Mouse (Mus musculus) liver, embryonic 15.5 days (tissue): ENCODE measurements around the gene Abraxas2. TPM values are rescaled to one million over a fixed set of nuclear protein-coding genes. Genes with fewer than 3 reads are reported as not detected.

Experiments used
- ATAC-seq: fragments of 200-750 bp; cut with Nextera tagmentation; 2 replicates; pipeline ENCODE4 v1.8.0; 2017; ENCODE audit warnings: moderate number of reproducible peaks, mild to moderate bottlenecking, moderate library complexity; ENCODE audit not compliant: insufficient read depth
- H3K27ac ChIP-seq: fragments of 300-500 bp; sonication (generic); replicated peaks from 2 replicates; pipeline ENCODE4 v1.5.1; 2015; ENCODE audit warnings: mild to moderate bottlenecking, inconsistent platforms
- H3K27me3 ChIP-seq: fragments of 300-500 bp; sonication (generic); 2 replicates; pipeline ENCODE4 v1.6.1; 2015; ENCODE audit warnings: mild to moderate bottlenecking, inconsistent platforms
- H3K36me3 ChIP-seq: fragments of 300-500 bp; sonication (generic); replicated peaks from 2 replicates; pipeline ENCODE4 v1.6.1; 2015; ENCODE audit warnings: moderate library complexity, mild to moderate bottlenecking, inconsistent platforms
- H3K4me1 ChIP-seq: fragments of 300-500 bp; sonication (generic); replicated peaks from 2 replicates; pipeline ENCODE4 v1.6.1; 2015; ENCODE audit warnings: inconsistent platforms
- H3K4me2 ChIP-seq: fragments of 300-500 bp; sonication (generic); 2 replicates; pipeline ENCODE4 v1.6.1; 2015; ENCODE audit warnings: moderate library complexity, mild to moderate bottlenecking, inconsistent platforms
- H3K4me3 ChIP-seq: fragments of 300-500 bp; sonication (generic); replicated peaks from 2 replicates; pipeline ENCODE4 v1.5.1; 2015; ENCODE audit warnings: mild to moderate bottlenecking, inconsistent platforms
- H3K9ac ChIP-seq: fragments of 300-500 bp; sonication (generic); 2 replicates; pipeline ENCODE4 v1.6.1; 2015; ENCODE audit warnings: moderate library complexity, mild to moderate bottlenecking, inconsistent platforms
- H3K9me3 ChIP-seq: fragments of 300-500 bp; sonication (generic); replicated peaks from 2 replicates; pipeline ENCODE4 v1.6.1; 2016; ENCODE audit warnings: inconsistent platforms
- WGBS: fragments of 180-500 bp; shearing (Covaris S2); methylation state at CpG from one replicate; pipeline ENCODE4 v1.1.7; 2015; ENCODE audit warnings: mixed read lengths; ENCODE audit not compliant: insufficient replicate concordance; 5-methylcytosine and 5-hydroxymethylcytosine counted together
- polyA plus RNA-seq: library from polyadenylated mRNA; unstranded; fragments of >200 nt; fragmentation: Nextera tagmentation; extraction: Ambion mirVana; gene quantifications from 2 replicates; pipeline ENCODE4 v1.2.1, GENCODE M21; 2015

Gene Abraxas2
- 11.9 and 13.9 TPM in 2 replicates for polyA plus RNA-seq

DNA sequence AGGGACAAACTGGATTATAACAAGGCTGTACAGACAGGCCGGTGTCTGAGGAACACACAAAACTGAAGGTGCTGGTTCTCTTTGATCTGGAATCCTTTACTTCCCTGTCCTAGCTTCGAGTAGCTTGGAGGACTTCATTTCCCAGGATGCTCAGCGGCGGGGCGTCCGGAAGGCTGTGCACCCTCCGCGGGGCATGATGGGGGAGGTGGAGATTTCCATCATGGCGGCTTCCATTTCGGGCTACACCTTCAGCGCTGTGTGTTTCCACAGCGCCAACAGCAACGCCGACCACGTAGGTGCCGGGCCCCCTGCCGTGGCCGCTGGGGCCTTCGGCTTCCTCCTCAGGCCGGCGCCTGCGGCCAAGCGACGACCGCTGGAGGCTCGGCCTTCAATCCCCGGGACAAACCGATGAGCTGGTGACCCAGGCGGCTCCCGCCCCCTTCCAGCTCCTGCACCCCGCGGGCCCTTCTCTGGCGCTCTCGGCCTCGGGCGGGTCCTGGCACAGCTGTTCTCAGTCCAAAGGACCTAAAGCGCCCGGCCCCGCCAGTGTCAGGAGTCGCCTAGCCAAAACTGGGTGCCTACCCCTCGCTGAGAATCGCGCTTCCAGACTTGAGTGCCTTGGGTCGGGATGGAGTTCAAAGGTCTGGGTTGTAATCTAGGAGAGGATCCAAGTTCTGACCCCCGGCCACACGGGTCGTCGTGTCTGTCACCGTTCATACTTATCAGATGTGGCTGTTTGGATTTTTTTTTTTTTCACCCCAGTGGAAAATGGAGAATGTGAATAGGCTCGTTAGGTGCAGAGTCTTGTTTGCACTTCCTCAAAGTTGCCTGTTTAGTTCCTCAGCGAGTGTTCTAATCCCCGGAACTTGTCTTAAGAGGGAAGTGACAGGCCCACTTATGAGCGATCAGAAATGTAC lies at the start of gene Abraxas2:
Gene Abraxas2, plus strand, starts transcription at position 184 of the 917 bp plus-strand sequence.
- peak within 1 kb of the TSS; percentile 89 for H3K27ac ChIP-seq

GRCm38 (mm10) chr7:132809721-132810120 lies 49.3 kb upstream of the Abraxas2 start:
- H3K9me3 ChIP-seq, result no peaks in the 10 kb centered on the region
- peak overlapping the region; percentile 45 for H3K4me2 ChIP-seq
- H3K27ac ChIP-seq, result peak overlapping the region; percentile 59; the same call in 1 of the 2 replicates
- no peak overlapping the region for H3K4me3 ChIP-seq
- no peaks in the 10 kb centered on the region for H3K36me3 ChIP-seq
- 51% methylated on average over 6 of the region's 6 CpGs for WGBS
- H3K27me3 ChIP-seq, result peaks cover 17% of the 10 kb centered on the region
- peaks cover 96% of the 10 kb centered on the region for H3K4me1 ChIP-seq
- ATAC-seq, result no peak
- no peak overlapping the region for H3K9ac ChIP-seq

More for the DNA sequence above, at the start of gene Abraxas2:
- peak; percentile 96 for ATAC-seq
- no peaks in the 10 kb centered on the region for H3K36me3 ChIP-seq
- no peaks in the 10 kb centered on the region for H3K27me3 ChIP-seq
- H3K9me3 ChIP-seq, result no peaks in the 10 kb centered on the region
- peak within 1 kb of the TSS; percentile 87 for H3K4me3 ChIP-seq
- H3K4me2 ChIP-seq, result peak within 1 kb of the TSS; percentile 83
- under 1% methylated on average over 53 of the region's 53 CpGs for WGBS
- H3K4me1 ChIP-seq, result peaks cover 35% of the 10 kb centered on the region
- H3K9ac ChIP-seq, result peak within 1 kb of the TSS; percentile 87

GRCm38 (mm10) chr7:132810368-132810767 lies 48.7 kb upstream of the Abraxas2 start:
- H3K27ac ChIP-seq, result peak overlapping the region; percentile 59
- H3K9ac ChIP-seq, result no peak overlapping the region
- peaks cover 89% of the 10 kb centered on the region for H3K4me1 ChIP-seq
- H3K4me3 ChIP-seq, result no peak overlapping the region
- peaks cover 22% of the 10 kb centered on the region for H3K27me3 ChIP-seq
- no peaks in the 10 kb centered on the region for H3K36me3 ChIP-seq
- H3K9me3 ChIP-seq, result no peaks in the 10 kb centered on the region
- no peak for ATAC-seq
- 0 out of 2 replicates have a peak overlapping the region, but pooled peaks have one; percentile 99 for H3K4me2 ChIP-seq
- 45% methylated on average over 6 of the region's 6 CpGs for WGBS

DNA sequence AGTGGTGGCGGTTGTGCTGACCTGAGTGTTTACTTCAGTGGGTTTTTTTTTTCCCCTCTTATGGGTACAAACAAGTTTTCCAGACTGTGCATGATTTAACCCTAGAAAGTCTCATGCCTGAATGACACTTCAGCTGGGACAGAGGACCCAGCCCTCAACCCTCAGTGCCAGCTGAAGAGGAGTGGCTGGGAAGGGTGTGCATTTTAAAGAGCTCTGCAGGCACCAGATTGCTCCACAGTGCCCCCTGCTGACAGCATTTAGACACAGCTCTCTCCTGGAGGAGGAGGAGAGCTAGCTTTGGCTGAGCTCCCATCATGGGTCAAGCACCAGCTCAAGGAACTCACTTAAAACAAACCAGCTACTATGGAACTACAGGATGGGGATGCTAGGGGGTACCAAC lies 48.1 kb upstream of the Abraxas2 start:
- ATAC-seq, result peak; percentile 70
- Histone ChIP-seq H3K9ac (no peak overlapping the region), H3K4me3 (peak overlapping the region; percentile 70), H3K27ac (peak overlapping the region; percentile 81; the same call in 1 of the 2 replicates), H3K4me1 (peaks cover 84% of the 10 kb centered on the region), H3K36me3 (no peaks in the 10 kb centered on the region), H3K27me3 (peaks cover 22% of the 10 kb centered on the region), H3K9me3 (no peaks in the 10 kb centered on the region), H3K4me2 (peak overlapping the region; percentile 99)
- 86% methylated on average over 1 of the region's 1 CpGs for WGBS

GRCm38 (mm10) chr7:132811716-132812618 lies 47.1 kb upstream of the Abraxas2 start:
- Histone ChIP-seq H3K4me3 (peak overlapping the region; percentile 70), H3K4me1 (peaks cover 73% of the 10 kb centered on the region), H3K36me3 (no peaks in the 10 kb centered on the region), H3K9me3 (no peaks in the 10 kb centered on the region), H3K27ac (peak overlapping the region; percentile 81), H3K9ac (peak overlapping the region; percentile 71), H3K27me3 (peaks cover 22% of the 10 kb centered on the region), H3K4me2 (peak overlapping the region; percentile 99)
- 4% methylated on average over 23 of the region's 23 CpGs for WGBS
- peak; percentile 8; the same call in 1 of the 2 replicates for ATAC-seq

DNA sequence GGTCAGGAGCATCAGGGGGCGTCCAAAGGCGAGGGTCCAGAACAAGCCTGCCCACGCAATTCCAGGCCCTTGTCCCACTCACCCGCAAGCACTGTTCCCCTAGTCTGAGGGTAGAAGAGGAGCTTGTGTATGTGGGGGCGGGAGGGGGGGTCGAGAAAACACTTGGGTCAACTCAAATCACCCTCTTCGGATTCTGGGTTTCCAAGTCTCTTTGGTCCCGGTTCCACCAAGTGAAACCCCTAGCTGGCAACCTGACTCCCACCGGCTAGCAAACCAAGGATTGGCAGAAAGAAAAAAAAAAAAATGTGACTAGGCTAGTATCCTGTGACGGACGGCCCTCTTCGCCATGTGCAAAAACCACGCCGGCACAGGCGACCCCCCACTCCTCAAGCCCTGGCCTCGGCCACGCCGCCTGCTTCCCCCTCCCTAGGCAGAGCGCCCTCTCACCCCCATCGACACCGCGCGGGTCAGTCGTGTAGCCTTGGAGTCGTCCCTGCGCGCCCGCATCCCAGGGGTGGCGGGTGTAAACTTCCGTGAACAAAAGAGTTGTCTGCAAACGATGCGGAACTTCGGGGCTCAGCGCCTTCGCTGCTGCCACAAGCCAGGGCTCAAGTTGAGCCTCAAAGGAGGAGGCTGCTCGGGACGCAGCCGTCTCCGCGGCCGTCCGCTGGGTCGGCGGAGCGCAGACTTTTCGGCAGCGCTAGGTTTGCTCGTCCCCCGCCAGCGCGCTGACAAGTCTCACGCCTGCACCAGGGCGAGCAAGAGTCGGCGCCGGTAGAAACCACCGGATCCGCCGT lies 46.2 kb upstream of the Abraxas2 start:
- ATAC-seq, result peak; percentile 51
- H3K9ac ChIP-seq, result peak overlapping the region; percentile 71
- H3K36me3 ChIP-seq, result no peaks in the 10 kb centered on the region
- peak overlapping the region; percentile 99 for H3K4me2 ChIP-seq
- no peaks in the 10 kb centered on the region for H3K9me3 ChIP-seq
- peak overlapping the region; percentile 70 for H3K4me3 ChIP-seq
- peaks cover 65% of the 10 kb centered on the region for H3K4me1 ChIP-seq
- WGBS, result under 1% methylated on average over 59 of the region's 59 CpGs
- peak overlapping the region; percentile 81 for H3K27ac ChIP-seq
- H3K27me3 ChIP-seq, result peaks cover 22% of the 10 kb centered on the region

DNA sequence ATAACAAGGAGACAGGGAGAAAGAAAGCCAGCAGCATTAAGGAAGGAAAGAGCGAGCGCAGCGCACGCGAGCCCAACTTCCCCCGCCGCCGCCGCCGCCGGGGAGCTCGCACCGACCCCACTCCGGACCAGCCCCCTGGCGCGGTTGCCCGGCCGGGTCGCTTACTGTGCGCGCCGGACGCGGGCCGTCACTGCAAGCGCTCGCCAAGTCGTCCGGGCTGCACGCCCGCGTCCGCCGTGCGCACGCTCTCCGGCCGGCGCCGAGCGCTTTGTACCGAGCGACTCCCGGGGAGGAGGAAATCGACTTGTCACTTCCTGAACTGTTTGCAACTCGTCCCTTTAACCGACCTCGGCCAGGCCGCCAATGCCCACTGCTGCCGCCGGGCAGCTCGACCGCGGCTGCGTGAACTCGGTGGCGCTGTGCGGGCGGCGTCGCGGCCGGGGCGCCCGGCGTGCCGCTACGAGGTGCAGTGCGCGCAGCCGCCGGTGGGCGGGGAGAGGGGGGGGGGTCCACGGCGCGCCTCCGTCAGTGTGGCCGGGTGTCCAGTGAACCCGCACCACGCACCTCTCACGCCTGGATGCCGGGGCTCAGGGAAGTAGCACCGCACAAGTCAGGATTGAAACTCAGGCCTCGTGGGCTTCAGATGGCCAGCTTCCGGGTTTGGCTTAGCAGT lies 45.5 kb upstream of the Abraxas2 start, which contains the start of gene Fam53b:
Gene Fam53b, minus strand, starts transcription at position 471 of the 673 bp plus-strand sequence.
- Histone ChIP-seq H3K27me3 (peaks cover 22% of the 10 kb centered on the region), H3K27ac (peak within 1 kb of the TSS; percentile 81), H3K9ac (peak within 1 kb of the TSS; percentile 71), H3K4me1 (peaks cover 58% of the 10 kb centered on the region), H3K9me3 (no peaks in the 10 kb centered on the region), H3K4me2 (peak within 1 kb of the TSS; percentile 99), H3K36me3 (no peaks in the 10 kb centered on the region), H3K4me3 (peak within 1 kb of the TSS; percentile 70)
- under 1% methylated on average over 84 of the region's 85 CpGs for WGBS
- ATAC-seq, result peak; percentile 51

GRCm38 (mm10) chr7:132814089-132814450 lies 45.0 kb upstream of the Abraxas2 start:
- peak overlapping the region; percentile 81 for H3K27ac ChIP-seq

GRCm38 (mm10) chr7:132815081-132815480 lies 43.9 kb upstream of the Abraxas2 start:
- H3K27ac ChIP-seq, result no peak overlapping the region
- H3K4me3 ChIP-seq, result no peak overlapping the region
- peaks cover 22% of the 10 kb centered on the region for H3K27me3 ChIP-seq
- H3K9ac ChIP-seq, result no peak overlapping the region
- H3K4me1 ChIP-seq, result peaks cover 43% of the 10 kb centered on the region
- 82% methylated on average over 5 of the region's 5 CpGs for WGBS
- H3K36me3 ChIP-seq, result no peaks in the 10 kb centered on the region
- no peak overlapping the region for H3K4me2 ChIP-seq
- no peaks in the 10 kb centered on the region for H3K9me3 ChIP-seq
- ATAC-seq, result no peak

More at GRCm38 (mm10) chr7:132814089-132814450, 45.0 kb upstream of the Abraxas2 start:
- WGBS, result 4% methylated on average over 7 of the region's 7 CpGs
- H3K9ac ChIP-seq, result peak overlapping the region; percentile 71
- H3K36me3 ChIP-seq, result no peaks in the 10 kb centered on the region
- H3K4me2 ChIP-seq, result peak overlapping the region; percentile 99
- ATAC-seq, result no peak
- H3K27me3 ChIP-seq, result peaks cover 22% of the 10 kb centered on the region
- H3K4me1 ChIP-seq, result peaks cover 53% of the 10 kb centered on the region
- H3K4me3 ChIP-seq, result peak overlapping the region; percentile 70
- H3K9me3 ChIP-seq, result no peaks in the 10 kb centered on the region

GRCm38 (mm10) chr7:132816528-132816927 lies 42.5 kb upstream of the Abraxas2 start:
- Histone ChIP-seq H3K4me3 (no peak overlapping the region), H3K9ac (no peak overlapping the region), H3K36me3 (no peaks in the 10 kb centered on the region), H3K9me3 (no peaks in the 10 kb centered on the region), H3K4me1 (peaks cover 29% of the 10 kb centered on the region), H3K4me2 (no peak overlapping the region), H3K27ac (no peak overlapping the region), H3K27me3 (peaks cover 22% of the 10 kb centered on the region)
- WGBS, result 71% methylated on average over 2 of the region's 2 CpGs
- ATAC-seq, result no peak
